Mouse (Mus musculus): ENCODE results near the gene Zfp467. TPM values are rescaled to one million over a fixed set of nuclear protein-coding genes. Genes with fewer than 3 reads are reported as not detected.

The Zfp467 gene
- total and polyA plus RNA-seq, 3 experiments, result 1.4 to 5.9 (median 2.1) TPM

- Histone ChIP-seq H3K36me3 (replicated peaks in 1 of 2; ENCODE audit: control insufficient read depth in 1 of 2, insufficient read depth in 1 of 2, low read length in 1 of 2) (no peaks in the 10 kb centered on the region), H3K4me1 (ENCODE audit: control insufficient read depth in 1 of 2, insufficient read depth in 2 of 2) (peaks cover 0 to 17% of the 10 kb centered on the region in 2 experiments; a peak in 3 of 4 replicates), H3K4me3 (replicated peaks in 1 of 3; ENCODE audit: low read depth in 2 of 3, low read length in 2 of 3, poor library complexity in 1 of 3) (no peak overlapping the region), H3K9me3 (replicated peaks; ENCODE audit: low read length) (no peaks in the 10 kb centered on the region), H3K27ac (ENCODE audit: insufficient read depth, low read depth) (no peak overlapping the region), H3K9ac (ENCODE audit: insufficient read depth, low read depth) (no peak overlapping the region), H3K79me2 (replicated peaks; ENCODE audit: control insufficient read depth, extremely low read depth, insufficient read depth, poor library complexity, severe bottlenecking) (no peaks in the 10 kb centered on the region), H3K4me2 (ENCODE audit: insufficient read depth, low read depth, poor library complexity, severe bottlenecking) (no peak overlapping the region), H3K27me3 (replicated peaks) (no peaks in the 10 kb centered on the region)
- dilution Hi-C loops (cut with MboI; ENCODE audit: extremely low pct_ligation_motif_present, extremely low pct_unique_long_range_greater_than_20kb, low sequenced_read_pairs) (no loop called here), in situ Hi-C loops (cut with MboI; ENCODE audit: low pct_ligation_motif_present, low pct_unique_long_range_greater_than_20kb, low sequenced_read_pairs) (no loop called here)
- TF ChIP-seq KAT2A (IDR thresholded peaks at IDR 0.05; ENCODE audit: insufficient replicate concordance, low read length) (no peak), SIN3A (IDR thresholded peaks at IDR 0.05; ENCODE audit: low read length) (no peak), JUN (IDR thresholded peaks at IDR 0.05; ENCODE audit: insufficient read depth, low read depth, low read length) (no peak), PAX5 (IDR thresholded peaks at IDR 0.05; ENCODE audit: low read length) (no peak), MEF2A (IDR thresholded peaks at IDR 0.05; ENCODE audit: borderline replicate concordance, low read depth, low read length) (no peak), ELF1 (IDR thresholded peaks at IDR 0.05; ENCODE audit: low read depth, low read length) (no peak), MAFK (IDR thresholded peaks at IDR 0.05; ENCODE audit: insufficient replicate concordance, low read length) (no peak), ZC3H11A (IDR thresholded peaks at IDR 0.05; ENCODE audit: low read depth, low read length) (no peak), POLR2AphosphoS2 (IDR thresholded peaks at IDR 0.05; ENCODE audit: low read depth, low read length) (no peak), MXI1 (IDR thresholded peaks at IDR 0.05; ENCODE audit: low read depth, low read length) (no peak), TBP (conservative IDR thresholded peaks at IDR 0.05; ENCODE audit: low read depth, low read length) (no peak), USF2 (conservative IDR thresholded peaks at IDR 0.05; ENCODE audit: low read depth, low read length) (no peak), CTCF (conservative IDR thresholded peaks at IDR 0.05 in 1 of 2, IDR thresholded peaks at IDR 0.05 in 1 of 2; ENCODE audit: low read depth in 2 of 2, low read length in 2 of 2) (no peak), MAZ (IDR thresholded peaks at IDR 0.05; ENCODE audit: low read depth, low read length) (no peak), USF1 (IDR thresholded peaks at IDR 0.05; ENCODE audit: low read depth, low read length) (no peak), CHD2 (IDR thresholded peaks at IDR 0.05; ENCODE audit: low read length) (no peak), MYC (IDR thresholded peaks at IDR 0.05; ENCODE audit: low read depth, low read length) (no peak), NRF1 (IDR thresholded peaks at IDR 0.05; ENCODE audit: low read depth, low read length) (no peak), RCOR1 (conservative IDR thresholded peaks at IDR 0.05; ENCODE audit: low read depth, low read length) (no peak)
- no peak for DNase-seq (ENCODE audit: extremely low read depth)
These were observed 16.7 kb downstream of the Zfp467 start for GRCm38 (mm10) chr6:48428769-48429557.

- Histone ChIP-seq H3K9me3 (replicated peaks; ENCODE audit: low read length) (no peaks in the 10 kb centered on the region), H3K4me1 (ENCODE audit: control insufficient read depth in 1 of 2, insufficient read depth in 2 of 2) (peaks cover 9 to 36% of the 10 kb centered on the region in 2 experiments; a peak in 3 of 4 replicates), H3K4me3 (replicated peaks in 1 of 3; ENCODE audit: low read depth in 2 of 3, low read length in 2 of 3, poor library complexity in 1 of 3) (no peak overlapping the region), H3K27ac (ENCODE audit: insufficient read depth, low read depth) (no peak overlapping the region), H3K79me2 (replicated peaks; ENCODE audit: control insufficient read depth, extremely low read depth, insufficient read depth, poor library complexity, severe bottlenecking) (no peaks in the 10 kb centered on the region), H3K9ac (ENCODE audit: insufficient read depth, low read depth) (no peak overlapping the region), H3K27me3 (replicated peaks) (no peaks in the 10 kb centered on the region), H3K4me2 (ENCODE audit: insufficient read depth, low read depth, poor library complexity, severe bottlenecking) (no peak overlapping the region), H3K36me3 (replicated peaks in 1 of 2; ENCODE audit: control insufficient read depth in 1 of 2, insufficient read depth in 1 of 2, low read length in 1 of 2) (no peaks in the 10 kb centered on the region)
- TF ChIP-seq SMC3 (IDR thresholded peaks at IDR 0.05; ENCODE audit: low read depth, low read length) (no peak), JUND (conservative IDR thresholded peaks at IDR 0.05; ENCODE audit: low read depth, low read length) (no peak), TCF12 (IDR thresholded peaks at IDR 0.05; ENCODE audit: low read depth, low read length) (no peak), ETS1 (conservative IDR thresholded peaks at IDR 0.05; ENCODE audit: low read depth, low read length) (no peak), POLR2A (IDR thresholded peaks at IDR 0.05; ENCODE audit: low read depth, low read length) (no peak), CHD1 (IDR thresholded peaks at IDR 0.05; ENCODE audit: low read depth, low read length) (no peak), CHD2 (IDR thresholded peaks at IDR 0.05; ENCODE audit: low read length) (no peak), USF2 (conservative IDR thresholded peaks at IDR 0.05; ENCODE audit: low read depth, low read length) (no peak), ELF1 (IDR thresholded peaks at IDR 0.05; ENCODE audit: low read depth, low read length) (no peak), E2F4 (IDR thresholded peaks at IDR 0.05; ENCODE audit: insufficient replicate concordance, low read depth, low read length) (no peak), HCFC1 (IDR thresholded peaks at IDR 0.05; ENCODE audit: low read depth, low read length) (no peak), POLR2AphosphoS2 (IDR thresholded peaks at IDR 0.05; ENCODE audit: low read depth, low read length) (no peak), UBTF (IDR thresholded peaks at IDR 0.05; ENCODE audit: low read depth, low read length) (no peak), NRF1 (IDR thresholded peaks at IDR 0.05; ENCODE audit: low read depth, low read length) (no peak)
- DNase-seq (ENCODE audit: extremely low read depth), result no peak
- in situ Hi-C loops (cut with MboI; ENCODE audit: low pct_ligation_motif_present, low pct_unique_long_range_greater_than_20kb, low sequenced_read_pairs) (no loop called here), dilution Hi-C loops (cut with MboI; ENCODE audit: extremely low pct_ligation_motif_present, extremely low pct_unique_long_range_greater_than_20kb, low sequenced_read_pairs) (no loop called here)
These were observed 18.7 kb downstream of the Zfp467 start for GRCm38 (mm10) chr6:48426956-48427355.

All from CH12.LX (cell line).